In the genomic region with DNA sequence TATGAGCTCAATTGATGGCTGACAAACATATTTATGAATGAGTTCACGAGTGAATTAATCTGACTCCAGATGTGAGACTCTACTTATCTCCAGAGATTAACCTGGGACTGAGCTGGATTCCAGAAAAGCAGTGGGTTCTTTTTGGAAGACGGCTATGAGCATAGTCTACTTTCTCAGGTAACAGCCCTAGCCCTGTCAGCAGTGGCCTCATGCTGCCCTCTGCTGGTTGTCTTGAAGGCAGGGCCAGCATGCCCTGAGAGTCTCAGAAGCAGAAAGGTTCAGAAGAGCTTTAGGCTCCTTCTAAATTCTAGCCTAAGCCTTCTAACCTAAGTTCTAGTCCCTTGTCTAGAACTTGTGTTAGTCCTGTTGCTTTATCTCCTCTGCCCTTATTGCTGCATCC, we compare ENCODE assay signal across 8 mouse cellular contexts. TPM values are rescaled to one million over a fixed set of nuclear protein-coding genes. Genes with fewer than 3 reads are reported as not detected.
A peak's percentile ranks its signal among the peaks of the same experiment; 100 is the strongest.
DNase-seq lines count a peak whose midpoint lies in the region; ATAC-seq and TF ChIP-seq lines count a peak whose summit lies in the region.
"Had no signal": no experiment of that assay in that cellular context is flagged by ENCODE, and none has a peak within 500 bp of the region (broad histone marks: within the 10 kb centered on the region; RNA-seq: fewer than 3 reads in every experiment).

No protein-coding gene starts in this region.

- no peaks in the 10 kb centered on the region for H3K36me3 ChIP-seq in kidney, embryonic 15.5 days
- no peaks in the 10 kb centered on the region for H3K36me3 ChIP-seq in kidney, postnatal 0 days (ENCODE audit: insufficient read depth, low read length)
- no peaks in the 10 kb centered on the region for H3K36me3 ChIP-seq in lung, embryonic 14.5 days (ENCODE audit: insufficient read depth)
- no peaks in the 10 kb centered on the region for H3K36me3 ChIP-seq in stomach, postnatal 0 days (ENCODE audit: control insufficient read depth, insufficient read depth, low read length)

- H3K4me2 ChIP-seq in kidney, embryonic 15.5 days, result no peak overlapping the region
- H3K4me2 ChIP-seq in kidney, postnatal 0 days (ENCODE audit: low read length), result no peak overlapping the region
- no peak overlapping the region for H3K4me2 ChIP-seq in lung, embryonic 14.5 days
- H3K4me2 ChIP-seq in stomach, postnatal 0 days (replicated peaks; ENCODE audit: low read depth), result no peak overlapping the region

- TF ChIP-seq POLR2A in cortical plate, adult 2 months (IDR thresholded peaks at IDR 0.05; ENCODE audit: extremely low read depth, insufficient read depth, low read length), result no peak

- no peak overlapping the region for H3K27ac ChIP-seq in kidney, embryonic 15.5 days
- no peak overlapping the region for H3K27ac ChIP-seq in cortical plate, adult 2 months (ENCODE audit: insufficient read depth, low read length)
- no peak overlapping the region for H3K27ac ChIP-seq in kidney, postnatal 0 days
- no peak overlapping the region for H3K27ac ChIP-seq in lung, embryonic 14.5 days (ENCODE audit: low read depth)
- no peak overlapping the region for H3K27ac ChIP-seq in stomach, postnatal 0 days (replicated peaks)

- no peaks in the 10 kb centered on the region for H3K9me3 ChIP-seq in kidney, embryonic 15.5 days (replicated peaks)
- no peaks in the 10 kb centered on the region for H3K9me3 ChIP-seq in kidney, postnatal 0 days (replicated peaks; ENCODE audit: low read length)
- no peaks in the 10 kb centered on the region for H3K9me3 ChIP-seq in lung, embryonic 14.5 days (ENCODE audit: low read depth, low read length)
- no peaks in the 10 kb centered on the region for H3K9me3 ChIP-seq in stomach, postnatal 0 days (ENCODE audit: control insufficient read depth, low read length)
- H3K9me3 ChIP-seq: megakaryocyte, embryonic 14.5 days had no signal

- TF ChIP-seq CTCF in cortical plate, adult 2 months (IDR thresholded peaks at IDR 0.05; ENCODE audit: extremely low read depth, insufficient read depth, low read length), result peak; percentile 81
- peak; percentile 79 for TF ChIP-seq CTCF in kidney, postnatal 0 days (IDR thresholded peaks at IDR 0.05; ENCODE audit: low read depth)
- peak; percentile 83 for TF ChIP-seq CTCF in lung, embryonic 14.5 days (IDR thresholded peaks at IDR 0.05; ENCODE audit: low read depth)
- peak; percentile 84 for TF ChIP-seq CTCF in stomach, postnatal 0 days (IDR thresholded peaks at IDR 0.05; ENCODE audit: low read depth)

- peak; percentile 11 for DNase-seq in kidney, adult 11 months
- peak; percentile 5 for DNase-seq in WW6 (ENCODE audit: low read depth, low spot score)
- DNase-seq in kidney, postnatal 0 days (ENCODE audit: low spot score), result peak; percentile 51
- peak; percentile 75 for DNase-seq in lung, embryonic 14.5 days
- DNase-seq in stomach, postnatal 0 days (ENCODE audit: low spot score), result peak; percentile 73

- WGBS in kidney, embryonic 15.5 days, result 20% methylated on average over 2 of the region's 2 CpGs
- WGBS in kidney, postnatal 0 days, result 10% methylated on average over 2 of the region's 2 CpGs
- 8% methylated on average over 2 of the region's 2 CpGs for WGBS in lung, embryonic 14.5 days
- WGBS in stomach, postnatal 0 days, result 10% methylated on average over 2 of the region's 2 CpGs

- no peak for ATAC-seq in kidney, embryonic 15.5 days (replicated peaks; ENCODE audit: low FRiP score)
- no peak for ATAC-seq in kidney, postnatal 0 days (replicated peaks; ENCODE audit: low FRiP score, low read depth)
- peak; percentile 38; the same call in 1 of the 2 replicates for ATAC-seq in lung, embryonic 14.5 days (ENCODE audit: insufficient read depth)
- peak; percentile 69; the same call in 1 of the 2 replicates for ATAC-seq in stomach, postnatal 0 days (ENCODE audit: low FRiP score, low TSS enrichment)

- no peaks in the 10 kb centered on the region for H3K4me1 ChIP-seq in kidney, embryonic 15.5 days
- no peaks in the 10 kb centered on the region for H3K4me1 ChIP-seq in cortical plate, adult 2 months (ENCODE audit: control insufficient read depth, insufficient read depth, low read length)
- H3K4me1 ChIP-seq in kidney, postnatal 0 days (replicated peaks; ENCODE audit: insufficient read depth, low read length), result no peaks in the 10 kb centered on the region
- H3K4me1 ChIP-seq in lung, embryonic 14.5 days (ENCODE audit: insufficient read depth), result no peaks in the 10 kb centered on the region
- H3K4me1 ChIP-seq in stomach, postnatal 0 days (replicated peaks; ENCODE audit: control insufficient read depth, insufficient read depth), result no peaks in the 10 kb centered on the region
- H3K4me1 ChIP-seq: megakaryocyte, embryonic 14.5 days had no signal

- no peak for TF ChIP-seq EP300 in stomach, postnatal 0 days (optimal IDR thresholded peaks at IDR 0.05)

- H3K4me3 ChIP-seq in kidney, embryonic 15.5 days (replicated peaks), result no peak overlapping the region
- H3K4me3 ChIP-seq in cortical plate, adult 2 months (ENCODE audit: insufficient read depth, low read length), result no peak overlapping the region
- H3K4me3 ChIP-seq in kidney, postnatal 0 days (replicated peaks; ENCODE audit: low read depth, low read length), result no peak overlapping the region
- H3K4me3 ChIP-seq in lung, embryonic 14.5 days (ENCODE audit: low read depth, low read length), result no peak overlapping the region
- H3K4me3 ChIP-seq in stomach, postnatal 0 days (ENCODE audit: low read depth, low read length), result no peak overlapping the region
- H3K4me3 ChIP-seq: megakaryocyte, embryonic 14.5 days had no signal

- no peak overlapping the region for H3K9ac ChIP-seq in kidney, embryonic 15.5 days
- H3K9ac ChIP-seq in kidney, postnatal 0 days (ENCODE audit: low read depth, low read length), result no peak overlapping the region
- no peak overlapping the region for H3K9ac ChIP-seq in lung, embryonic 14.5 days
- no peak overlapping the region for H3K9ac ChIP-seq in stomach, postnatal 0 days (ENCODE audit: low read length)

- H3K27me3 ChIP-seq in kidney, embryonic 15.5 days, result no peaks in the 10 kb centered on the region
- H3K27me3 ChIP-seq in kidney, postnatal 0 days (ENCODE audit: insufficient read depth, low read length), result no peaks in the 10 kb centered on the region
- no peaks in the 10 kb centered on the region for H3K27me3 ChIP-seq in lung, embryonic 14.5 days (ENCODE audit: insufficient read depth, low read length)
- no peaks in the 10 kb centered on the region for H3K27me3 ChIP-seq in stomach, postnatal 0 days (ENCODE audit: control insufficient read depth, insufficient read depth, low read length)
- H3K27me3 ChIP-seq: megakaryocyte, embryonic 14.5 days had no signal

RNA-seq across cellular contexts. Expression of gene Mbl1, which starts 11.4 kb away (rescaled TPM):
- 0.24 and 0.26 TPM in 2 replicates for polyA plus RNA-seq in kidney, embryonic 15.5 days (2015; fragmentation: Nextera tagmentation; extraction: Ambion mirVana)
- not detected in 2 replicates for polyA plus RNA-seq in cortical plate, adult 2 months (2012; rRNA removed)
- polyA plus RNA-seq in kidney, postnatal 0 days (2015; fragmentation: Nextera tagmentation; extraction: Ambion mirVana), result not detected in 2 replicates
- not detected in 2 replicates for polyA plus RNA-seq in lung, embryonic 14.5 days (2014; fragmentation: Nextera tagmentation; extraction: Ambion mirVana)
- 0.29 TPM in 1 of 2 replicates, not detected in the other for polyA plus RNA-seq in stomach, postnatal 0 days (2015; fragmentation: Nextera tagmentation; extraction: Ambion mirVana)

RNA-seq across cellular contexts. Expression of gene Sftpd, which starts 22.3 kb away (rescaled TPM):
- polyA plus RNA-seq in kidney, embryonic 15.5 days (2015; fragmentation: Nextera tagmentation; extraction: Ambion mirVana), result 0.46 TPM in 1 of 2 replicates, not detected in the other
- polyA plus RNA-seq in cortical plate, adult 2 months (2012; rRNA removed), result not detected in 2 replicates
- 1.4 and 1.6 TPM in 2 replicates for polyA plus RNA-seq in kidney, postnatal 0 days (2015; fragmentation: Nextera tagmentation; extraction: Ambion mirVana)
- not detected in 2 replicates for polyA plus RNA-seq in lung, embryonic 14.5 days (2014; fragmentation: Nextera tagmentation; extraction: Ambion mirVana)
- 4.9 TPM in 2 replicates for polyA plus RNA-seq in stomach, postnatal 0 days (2015; fragmentation: Nextera tagmentation; extraction: Ambion mirVana)

RNA-seq across cellular contexts. Expression of gene Sftpa1, which starts 31.1 kb away (rescaled TPM):
- polyA plus RNA-seq in kidney, embryonic 15.5 days (2015; fragmentation: Nextera tagmentation; extraction: Ambion mirVana), result not detected in 2 replicates
- polyA plus RNA-seq in cortical plate, adult 2 months (2012; rRNA removed), result not detected in 2 replicates
- polyA plus RNA-seq in kidney, postnatal 0 days (2015; fragmentation: Nextera tagmentation; extraction: Ambion mirVana), result 0.13 TPM in 1 of 2 replicates, not detected in the other
- 28.1 and 29.4 TPM in 2 replicates for polyA plus RNA-seq in lung, embryonic 14.5 days (2014; fragmentation: Nextera tagmentation; extraction: Ambion mirVana)
- 0.06 TPM in 1 of 2 replicates, not detected in the other for polyA plus RNA-seq in stomach, postnatal 0 days (2015; fragmentation: Nextera tagmentation; extraction: Ambion mirVana)

RNA-seq across cellular contexts. Expression of gene Mat1a, which starts 57.8 kb away (rescaled TPM):
- 0.46 and 0.88 TPM in 2 replicates for polyA plus RNA-seq in kidney, embryonic 15.5 days (2015; fragmentation: Nextera tagmentation; extraction: Ambion mirVana)
- polyA plus RNA-seq in cortical plate, adult 2 months (2012; rRNA removed), result 0.02 and 0.06 TPM in 2 replicates
- 0.17 and 0.20 TPM in 2 replicates for polyA plus RNA-seq in kidney, postnatal 0 days (2015; fragmentation: Nextera tagmentation; extraction: Ambion mirVana)
- polyA plus RNA-seq in lung, embryonic 14.5 days (2014; fragmentation: Nextera tagmentation; extraction: Ambion mirVana), result 2.6 and 4.0 TPM in 2 replicates
- polyA plus RNA-seq in stomach, postnatal 0 days (2015; fragmentation: Nextera tagmentation; extraction: Ambion mirVana), result 0.75 and 2.0 TPM in 2 replicates

Comparison
In these comparisons a context has a peak if more than half of its experiments do, and no peak if none do; other contexts are left out.
1. DNase-seq: peak in every context shown above with its lines; median percentile 75 in lung, embryonic 14.5 days; 73 in stomach, postnatal 0 days; 51 in kidney, postnatal 0 days; 11 in kidney, adult 11 months; 5 in WW6.
2. ATAC-seq: peak in lung, embryonic 14.5 days (single experiment) and stomach, postnatal 0 days (single experiment); none in kidney, embryonic 15.5 days (single experiment) and kidney, postnatal 0 days (single experiment).
3. RNA of gene Sftpa1, which starts 31.1 kb away (polyA plus RNA-seq): 28.1 to 29.4 TPM in lung, embryonic 14.5 days; 0.13 TPM in kidney, postnatal 0 days, 0.06 TPM in stomach, postnatal 0 days, not detected in kidney, embryonic 15.5 days and not detected in cortical plate, adult 2 months; every median in the first group is over 10 times any median in the second.
4. Peak in every context shown above with its lines, with median percentiles within 50 percentile points of each other: CTCF ChIP-seq.